ENCODE assay signal across 8 mouse cellular contexts in genomic region chr14:55591331-55591891, GRCm38 (mm10). TPM values are rescaled to one million over a fixed set of nuclear protein-coding genes. Genes with fewer than 3 reads are reported as not detected.
A peak's percentile ranks its signal among the peaks of the same experiment; 100 is the strongest.
DNase-seq lines count a peak whose midpoint lies in the region; ATAC-seq and TF ChIP-seq lines count a peak whose summit lies in the region.

TSS of gene Rnf31 (plus strand) at chr14:55591708.

- H3K36me3 ChIP-seq in G1E (replicated peaks), result peaks cover 64% of the 10 kb centered on the region
- H3K36me3 ChIP-seq in forebrain, embryonic 15.5 days, result peaks cover 18% of the 10 kb centered on the region

- peak within 1 kb of the TSS; percentile 80 for H3K9ac ChIP-seq in forebrain, embryonic 15.5 days (replicated peaks)

- peak; percentile 63; the same call in 1 of the 2 replicates for TF ChIP-seq POLR2A in lung, adult 2 months (IDR thresholded peaks at IDR 0.05; ENCODE audit: borderline replicate concordance, extremely low read depth, low read depth, low read length)

- H3K4me3 ChIP-seq in G1E (ENCODE audit: low read depth, low read length), result peak within 1 kb of the TSS; percentile 96
- H3K4me3 ChIP-seq in forebrain, embryonic 15.5 days, result peak within 1 kb of the TSS; percentile 68
- peak within 1 kb of the TSS; percentile 87 for H3K4me3 ChIP-seq in lung, adult 2 months (replicated peaks; ENCODE audit: extremely low read depth, low read depth, low read length)

- ATAC-seq in G1E (ENCODE audit: extremely low read depth, insufficient number of reproducible peaks, low FRiP score, poor library complexity, severe bottlenecking), result peak; percentile 79
- peak; percentile 91 for ATAC-seq in forebrain, embryonic 15.5 days (replicated peaks)
- peak; percentile 73 for ATAC-seq in neutrophil, adult 5-6 weeks (ENCODE audit: extremely low read depth, insufficient number of reproducible peaks, low FRiP score, poor library complexity, severe bottlenecking)

- H3K27me3 ChIP-seq in G1E (ENCODE audit: insufficient read depth, low read length), result no peaks in the 10 kb centered on the region
- no peaks in the 10 kb centered on the region for H3K27me3 ChIP-seq in forebrain, embryonic 15.5 days

- no peaks in the 10 kb centered on the region for H3K9me3 ChIP-seq in G1E (replicated peaks)
- no peaks in the 10 kb centered on the region for H3K9me3 ChIP-seq in forebrain, embryonic 15.5 days

- WGBS in forebrain, embryonic 15.5 days, result under 1% methylated on average over 33 of the region's 33 CpGs
- WGBS in lung, adult 2 months, result under 1% methylated on average over 33 of the region's 33 CpGs

- no peak for TF ChIP-seq CTCF in G1E (IDR thresholded peaks at IDR 0.05; ENCODE audit: low read depth, low read length)
- TF ChIP-seq CTCF in lung, adult 2 months (IDR thresholded peaks at IDR 0.05; ENCODE audit: insufficient read depth, low read length), result no peak

- intact Hi-C loops in heart, postnatal 25 days (cut with DNase I), result loop anchor here (2.0 kb wide), 1 partner anchor 29 kb away; no protein-coding TSS in a partner anchor

- peak; percentile 87 for DNase-seq in G1E (ENCODE audit: low spot score)
- peak; percentile 93 for DNase-seq in cerebellum, adult 11-12 months
- peak; percentile 95 for DNase-seq in heart, postnatal 25 days (ENCODE audit: low spot score)
- peak; percentile 92 to 97 for DNase-seq in layer of hippocampus, adult 18-20 months (ENCODE audit: low spot score in 2 of 2)
- peak; percentile 92 for DNase-seq in lung, adult 2 months
- peak; percentile 82 for DNase-seq in thymus, postnatal 0 days (ENCODE audit: low spot score)

- peak within 1 kb of the TSS; percentile 94 for H3K27ac ChIP-seq in forebrain, embryonic 15.5 days (replicated peaks)

- peaks cover 62% of the 10 kb centered on the region for H3K4me1 ChIP-seq in G1E (ENCODE audit: insufficient read depth, low read depth, low read length)
- peaks cover 34% of the 10 kb centered on the region for H3K4me1 ChIP-seq in forebrain, embryonic 15.5 days
- peaks cover 18% of the 10 kb centered on the region for H3K4me1 ChIP-seq in lung, adult 2 months (ENCODE audit: control insufficient read depth, insufficient read depth, low read length)

- H3K4me2 ChIP-seq in forebrain, embryonic 15.5 days (replicated peaks), result peak within 1 kb of the TSS; percentile 96

RNA-seq across cellular contexts. Expression of gene Rnf31, which starts in this region (rescaled TPM):
- total RNA-seq in G1E (2014; fragmentation: Nextera tagmentation) (23.7 and 43.9 TPM in 2 replicates), G1E (2017) (11.8 and 12.6 TPM in 2 replicates)
- polyA plus RNA-seq in G1E (2012), result 34.2 and 35.1 TPM in 2 replicates
- polyA plus RNA-seq in forebrain, embryonic 15.5 days (2015; fragmentation: Nextera tagmentation; extraction: Ambion mirVana), result 17.7 TPM in 2 replicates
- total RNA-seq in heart, postnatal 25 days (2021), result 10 to 100 TPM; 25.7 to 31.3 TPM
- 10 to 100 TPM; 38.0 to 43.0 TPM for total RNA-seq in layer of hippocampus, adult 18-20 months (2021)
- 37.7 and 42.8 TPM in 2 replicates for polyA plus RNA-seq in lung, adult 2 months (2012; rRNA removed)
- 73.4 and 82.3 TPM in 2 replicates for total RNA-seq in neutrophil, adult 5-6 weeks (2017)
- 18.0 and 22.6 TPM in 2 replicates for polyA plus RNA-seq in thymus, postnatal 0 days (2015; fragmentation: Nextera tagmentation; extraction: Ambion mirVana)

Comparison
In these comparisons a context has a peak if more than half of its experiments do, and no peak if none do; other contexts are left out.
1. Peak in every context shown above with its lines: DNase-seq, ATAC-seq, H3K4me3 ChIP-seq and H3K27ac ChIP-seq.